Mouse (Mus musculus) stomach, embryonic 15.5 days (tissue): Measurements from ENCODE around the gene Nkx6-2. TPM values are rescaled to one million over a fixed set of nuclear protein-coding genes. Genes with fewer than 3 reads are reported as not detected.

Experiments used
- ATAC-seq: fragments of 200-750 bp; cut with Nextera tagmentation; 2 replicates; pipeline ENCODE4 v1.8.0; 2017; ENCODE audit warnings: low read depth, moderate number of reproducible peaks, moderate TSS enrichment; ENCODE audit not compliant: insufficient read depth, low FRiP score
- H3K27ac ChIP-seq: fragments of 300-500 bp; sonication (generic); 2 replicates; pipeline ENCODE4 v1.5.1; 2015; ENCODE audit warnings: mild to moderate bottlenecking, inconsistent platforms
- H3K27me3 ChIP-seq: fragments of 300-500 bp; sonication (generic); replicated peaks from 2 replicates; pipeline ENCODE4 v1.6.1; 2015; ENCODE audit warnings: inconsistent platforms
- H3K36me3 ChIP-seq: fragments of 300-500 bp; sonication (generic); 2 replicates; pipeline ENCODE4 v1.6.1; 2015; ENCODE audit warnings: inconsistent platforms
- H3K4me1 ChIP-seq: fragments of 300-500 bp; sonication (generic); 2 replicates; pipeline ENCODE4 v1.6.1; 2015; ENCODE audit warnings: inconsistent platforms
- H3K4me2 ChIP-seq: fragments of 300-500 bp; sonication (generic); 2 replicates; pipeline ENCODE4 v1.6.1; 2015; ENCODE audit warnings: mild to moderate bottlenecking, inconsistent platforms
- H3K4me3 ChIP-seq: fragments of 300-500 bp; sonication (generic); replicated peaks from 2 replicates; pipeline ENCODE4 v1.5.1; 2015; ENCODE audit warnings: inconsistent platforms
- H3K9ac ChIP-seq: fragments of 300-500 bp; sonication (generic); 2 replicates; pipeline ENCODE4 v1.6.1; 2015; ENCODE audit warnings: inconsistent platforms
- H3K9me3 ChIP-seq: fragments of 300-500 bp; sonication (generic); 2 replicates; pipeline ENCODE4 v1.6.1; 2016; ENCODE audit warnings: inconsistent platforms
- WGBS: fragments of 180-500 bp; shearing (Covaris S2); methylation state at CpG from one replicate; pipeline ENCODE4 v1.1.7; 2015; 5-methylcytosine and 5-hydroxymethylcytosine counted together
- polyA plus RNA-seq: library from polyadenylated mRNA; unstranded; fragments of >200 nt; fragmentation: Nextera tagmentation; extraction: Ambion mirVana; gene quantifications from 2 replicates; pipeline ENCODE4 v1.2.1, GENCODE M21; 2015

Gene Nkx6-2
- polyA plus RNA-seq, 1 experiment from 2014 or later = 6.0 TPM

GRCm38 (mm10) chr7:139537831-139538230 lies 44.8 kb downstream of the Nkx6-2 start:
- no peaks in the 10 kb centered on the region for H3K4me1 ChIP-seq
- H3K4me2 ChIP-seq = no peak overlapping the region
- no peaks in the 10 kb centered on the region for H3K27me3 ChIP-seq
- H3K4me3 ChIP-seq = no peak overlapping the region
- WGBS = 92% methylated on average over 9 of the region's 9 CpGs
- H3K9ac ChIP-seq = no peak overlapping the region
- no peak for ATAC-seq
- peaks cover 16% of the 10 kb centered on the region for H3K36me3 ChIP-seq
- H3K9me3 ChIP-seq = no peaks in the 10 kb centered on the region
- H3K27ac ChIP-seq = no peak overlapping the region

GRCm38 (mm10) chr7:139536831-139537230 lies 45.8 kb downstream of the Nkx6-2 start:
- no peak for ATAC-seq
- H3K27me3 ChIP-seq = no peaks in the 10 kb centered on the region
- no peak overlapping the region for H3K4me2 ChIP-seq
- H3K36me3 ChIP-seq = peaks cover 16% of the 10 kb centered on the region
- no peak overlapping the region for H3K9ac ChIP-seq
- H3K9me3 ChIP-seq = no peaks in the 10 kb centered on the region
- H3K4me1 ChIP-seq = no peaks in the 10 kb centered on the region
- H3K27ac ChIP-seq = no peak overlapping the region
- no peak overlapping the region for H3K4me3 ChIP-seq
- WGBS = 97% methylated on average over 2 of the region's 2 CpGs

- no peak for ATAC-seq
- H3K9ac ChIP-seq = no peak overlapping the region
- peaks cover 16% of the 10 kb centered on the region for H3K36me3 ChIP-seq
- H3K4me1 ChIP-seq = no peaks in the 10 kb centered on the region
- H3K4me2 ChIP-seq = no peak overlapping the region
- H3K27me3 ChIP-seq = no peaks in the 10 kb centered on the region
- no peak overlapping the region for H3K4me3 ChIP-seq
- H3K9me3 ChIP-seq = no peaks in the 10 kb centered on the region
- no peak overlapping the region for H3K27ac ChIP-seq
- 75% methylated on average over 5 of the region's 5 CpGs for WGBS
Observed at GRCm38 (mm10) chr7:139536331-139536730, 46.3 kb downstream of the Nkx6-2 start.

GRCm38 (mm10) chr7:139531428-139531801 lies 51.2 kb downstream of the Nkx6-2 start:
- no peak overlapping the region for H3K4me2 ChIP-seq
- no peak for ATAC-seq
- no peaks in the 10 kb centered on the region for H3K27me3 ChIP-seq
- H3K9ac ChIP-seq = no peak overlapping the region
- no peak overlapping the region for H3K4me3 ChIP-seq
- WGBS = 85% methylated on average over 4 of the region's 4 CpGs
- no peak overlapping the region for H3K27ac ChIP-seq
- H3K36me3 ChIP-seq = peaks cover 18% of the 10 kb centered on the region
- no peaks in the 10 kb centered on the region for H3K4me1 ChIP-seq
- H3K9me3 ChIP-seq = no peaks in the 10 kb centered on the region

- Histone ChIP-seq H3K4me3 (no peak overlapping the region), H3K36me3 (peaks cover 19% of the 10 kb centered on the region), H3K27me3 (no peaks in the 10 kb centered on the region), H3K4me2 (no peak overlapping the region), H3K9me3 (no peaks in the 10 kb centered on the region), H3K9ac (no peak overlapping the region), H3K27ac (no peak overlapping the region), H3K4me1 (no peaks in the 10 kb centered on the region)
- ATAC-seq = no peak
- 56% methylated on average over 16 of the region's 16 CpGs for WGBS
Observed at GRCm38 (mm10) chr7:139530591-139531427, 51.8 kb downstream of the Nkx6-2 start.

Other genes with a start within 250 kb of the Nkx6-2 start
- gene Inpp5a, start 193.7 kb downstream of the Nkx6-2 start, polyA plus RNA-seq = 35.0 and 35.7 TPM in 2 replicates
- 0.10 and 0.22 TPM in 2 replicates for gene Cfap46, start 101.0 kb upstream of the Nkx6-2 start, polyA plus RNA-seq